Mouse (Mus musculus) MEL (cell line): ENCODE results near the gene Pxt1. TPM values are rescaled to one million over a fixed set of nuclear protein-coding genes. Genes with fewer than 3 reads are reported as not detected.

ENCODE experiments used
- DNase-seq: peaks from one replicate; pipeline ENCODE4 v3.0.0; 2011; ENCODE audit warnings: low read depth, low spot score
- H3K27ac ChIP-seq: 2 replicates; pipeline ENCODE4 v1.5.1; 2012; ENCODE audit warnings: low read depth, mild to moderate bottlenecking, control low read depth, low read length, moderate library complexity; ENCODE audit not compliant: control insufficient read depth
- H3K27me3 ChIP-seq, 2 experiments: fragments of 150-350 bp in 1 of 2; sonication (generic) in 1 of 2; 2 replicates each; pipeline ENCODE4 v1.6.1; 2012; ENCODE audit warnings: low read length in 2 of 2, mild to moderate bottlenecking in 2 of 2, improper control_type of control experiment in 1 of 2, moderate library complexity in 1 of 2; ENCODE audit not compliant: insufficient read depth in 2 of 2, control insufficient read depth in 1 of 2
- H3K36me3 ChIP-seq, 2 experiments: 2 replicates each; pipeline ENCODE4 v1.6.1; 2012 to 2014; ENCODE audit warnings: low read length in 2 of 2, improper control_type of control experiment in 1 of 2, inconsistent platforms in 1 of 2, mild to moderate bottlenecking in 1 of 2; ENCODE audit not compliant: insufficient read depth in 2 of 2, control insufficient read depth in 1 of 2
- H3K4me1 ChIP-seq, 2 experiments: fragments of 150-350 bp in 1 of 2; sonication (generic) in 1 of 2; 2 replicates each; pipeline ENCODE4 v1.6.1; 2012; ENCODE audit warnings: low read length in 2 of 2, improper control_type of control experiment in 1 of 2, mild to moderate bottlenecking in 1 of 2; ENCODE audit not compliant: insufficient read depth in 2 of 2, control insufficient read depth in 1 of 2
- H3K4me3 ChIP-seq, 2 experiments: fragments of 150-350 bp in 1 of 2; sonication (generic) in 1 of 2; 2 replicates each; pipeline ENCODE4 v1.5.1; 2012; ENCODE audit warnings: low read depth in 2 of 2, low read length in 2 of 2, mild to moderate bottlenecking in 2 of 2, moderate library complexity in 2 of 2, control low read depth in 1 of 2, improper control_type of control experiment in 1 of 2; ENCODE audit not compliant: control insufficient read depth in 1 of 2, insufficient read depth in 1 of 2
- H3K79me2 ChIP-seq: 2 replicates; pipeline ENCODE4 v1.6.1; 2012; ENCODE audit warnings: mild to moderate bottlenecking, low read length, moderate library complexity; ENCODE audit not compliant: control insufficient read depth, poor library complexity, insufficient read depth
- H3K9ac ChIP-seq: 2 replicates; pipeline ENCODE4 v1.6.1; 2012; ENCODE audit warnings: low read depth, mild to moderate bottlenecking, control low read depth, low read length, moderate library complexity; ENCODE audit not compliant: control insufficient read depth, poor library complexity, severe bottlenecking
- H3K9me3 ChIP-seq: fragments of 150-350 bp; sonication (generic); replicated peaks from 2 replicates; pipeline ENCODE4 v1.6.1; 2012; ENCODE audit warnings: mild to moderate bottlenecking, low read length, improper control_type of control experiment, moderate library complexity; ENCODE audit not compliant: insufficient read depth
- CHD1 ChIP-seq: IDR thresholded peaks from 2 replicates; pipeline ENCODE4 v1.6.1; 2012; ENCODE audit warnings: low read depth, mild to moderate bottlenecking, inconsistent platforms, low read length, improper control_type of control experiment
- E2F4 ChIP-seq: IDR thresholded peaks from 2 replicates; pipeline ENCODE4 v1.6.1; 2011; ENCODE audit warnings: low read depth, low read length, improper control_type of control experiment, borderline replicate concordance
- ELF1 ChIP-seq: IDR thresholded peaks from 2 replicates; pipeline ENCODE4 v1.6.1; 2014; ENCODE audit warnings: low read depth, mild to moderate bottlenecking, inconsistent platforms, low read length, improper control_type of control experiment, moderate library complexity
- EP300 ChIP-seq, 2 experiments: IDR thresholded peaks; 2 replicates each; pipeline ENCODE4 v1.6.1; 2011; ENCODE audit warnings: improper control_type of control experiment in 2 of 2, low read length in 2 of 2, low read depth in 1 of 2, mild to moderate bottlenecking in 1 of 2
- ETS1 ChIP-seq: IDR thresholded peaks from 2 replicates; pipeline ENCODE4 v1.6.1; 2012; ENCODE audit warnings: low read depth, mild to moderate bottlenecking, inconsistent platforms, low read length, improper control_type of control experiment, moderate library complexity
- GABPA ChIP-seq: IDR thresholded peaks from 2 replicates; pipeline ENCODE4 v1.6.1; 2012; ENCODE audit warnings: low read depth, mild to moderate bottlenecking, inconsistent platforms, low read length, improper control_type of control experiment, moderate library complexity
- GATA1 ChIP-seq: IDR thresholded peaks from 2 replicates; pipeline ENCODE4 v1.6.1; 2011; ENCODE audit warnings: low read depth, low read length, improper control_type of control experiment
- HCFC1 ChIP-seq: IDR thresholded peaks from 2 replicates; pipeline ENCODE4 v1.6.1; 2012; ENCODE audit warnings: low read depth, mild to moderate bottlenecking, inconsistent platforms, low read length, improper control_type of control experiment, moderate library complexity
- JUND ChIP-seq: IDR thresholded peaks from 2 replicates; pipeline ENCODE4 v1.6.1; 2011; ENCODE audit warnings: low read depth, mild to moderate bottlenecking, improper control_type of control experiment, low read length
- KAT2A ChIP-seq: conservative IDR thresholded peaks from 2 replicates; pipeline ENCODE4 v1.6.1; 2012; ENCODE audit warnings: low read depth, low read length, improper control_type of control experiment, inconsistent platforms
- MAFK ChIP-seq: IDR thresholded peaks from 2 replicates; pipeline ENCODE4 v1.6.1; 2011; ENCODE audit warnings: low read depth, mild to moderate bottlenecking, low read length, improper control_type of control experiment, borderline replicate concordance
- MAX ChIP-seq: IDR thresholded peaks from 2 replicates; pipeline ENCODE4 v1.6.1; 2011; ENCODE audit warnings: low read length, improper control_type of control experiment
- MAZ ChIP-seq: IDR thresholded peaks from 2 replicates; pipeline ENCODE4 v1.6.1; 2012; ENCODE audit warnings: low read depth, mild to moderate bottlenecking, inconsistent platforms, low read length, improper control_type of control experiment
- MXI1 ChIP-seq: IDR thresholded peaks from 2 replicates; pipeline ENCODE4 v1.6.1; 2011; ENCODE audit warnings: mild to moderate bottlenecking, low read depth, low read length, improper control_type of control experiment
- MYB ChIP-seq: IDR thresholded peaks from 2 replicates; pipeline ENCODE4 v1.6.1; 2011; ENCODE audit warnings: mild to moderate bottlenecking, low read depth, low read length, improper control_type of control experiment
- NELFE ChIP-seq: IDR thresholded peaks from 2 replicates; pipeline ENCODE4 v1.6.1; 2011; ENCODE audit warnings: low read depth, low read length, improper control_type of control experiment
- NRF1 ChIP-seq: IDR thresholded peaks from 2 replicates; pipeline ENCODE4 v1.6.1; 2014; ENCODE audit warnings: low read depth, mild to moderate bottlenecking, inconsistent platforms, low read length, improper control_type of control experiment, moderate library complexity; ENCODE audit not compliant: poor library complexity, insufficient read depth, severe bottlenecking
- POLR2AphosphoS2 ChIP-seq: IDR thresholded peaks from 2 replicates; pipeline ENCODE4 v1.6.1; 2011; ENCODE audit warnings: low read length, improper control_type of control experiment
- POLR2AphosphoS5 ChIP-seq: IDR thresholded peaks from 2 replicates; pipeline ENCODE4 v1.6.1; 2012; ENCODE audit warnings: low read depth, borderline replicate concordance, mild to moderate bottlenecking, inconsistent platforms, low read length, moderate library complexity, mixed read lengths
- RAD21 ChIP-seq: IDR thresholded peaks from 2 replicates; pipeline ENCODE4 v1.6.1; 2011; ENCODE audit warnings: mild to moderate bottlenecking, low read depth, low read length, improper control_type of control experiment
- RCOR1 ChIP-seq: IDR thresholded peaks from 2 replicates; pipeline ENCODE4 v1.6.1; 2012; ENCODE audit warnings: low read depth, mild to moderate bottlenecking, inconsistent platforms, low read length, improper control_type of control experiment
- SMC3 ChIP-seq: IDR thresholded peaks from 2 replicates; pipeline ENCODE4 v1.6.1; 2011; ENCODE audit warnings: low read depth, low read length, improper control_type of control experiment
- TAL1 ChIP-seq: IDR thresholded peaks from 2 replicates; pipeline ENCODE4 v1.6.1; 2012; ENCODE audit warnings: mild to moderate bottlenecking, inconsistent platforms, low read length, moderate library complexity, mixed read lengths
- TCF12 ChIP-seq: IDR thresholded peaks from 2 replicates; pipeline ENCODE4 v1.6.1; 2014; ENCODE audit warnings: low read depth, mild to moderate bottlenecking, inconsistent platforms, low read length, improper control_type of control experiment, moderate library complexity
- UBTF ChIP-seq: IDR thresholded peaks from 2 replicates; pipeline ENCODE4 v1.6.1; 2012; ENCODE audit warnings: low read depth, mild to moderate bottlenecking, inconsistent platforms, low read length, improper control_type of control experiment, moderate library complexity, borderline replicate concordance; ENCODE audit not compliant: insufficient read depth
- USF1 ChIP-seq: IDR thresholded peaks from 2 replicates; pipeline ENCODE4 v1.6.1; 2014; ENCODE audit warnings: low read depth, mild to moderate bottlenecking, inconsistent platforms, low read length, improper control_type of control experiment, moderate library complexity
- USF2 ChIP-seq, 2 experiments: IDR thresholded peaks; 2 replicates each; pipeline ENCODE4 v1.6.1; 2011 to 2012; ENCODE audit warnings: improper control_type of control experiment in 2 of 2, low read length in 2 of 2, borderline replicate concordance in 1 of 2, inconsistent platforms in 1 of 2, low read depth in 1 of 2, mild to moderate bottlenecking in 1 of 2; ENCODE audit not compliant: insufficient read depth in 1 of 2
- ZC3H11A ChIP-seq: IDR thresholded peaks from 2 replicates; pipeline ENCODE4 v1.6.1; 2012; ENCODE audit warnings: low read depth, mild to moderate bottlenecking, inconsistent platforms, low read length, improper control_type of control experiment
- ZKSCAN1 ChIP-seq: IDR thresholded peaks from 2 replicates; pipeline ENCODE4 v1.6.1; 2012; ENCODE audit warnings: low read depth, mild to moderate bottlenecking, inconsistent platforms, low read length, improper control_type of control experiment, moderate library complexity
- ZMIZ1 ChIP-seq: IDR thresholded peaks from 2 replicates; pipeline ENCODE4 v1.6.1; 2012; ENCODE audit warnings: low read depth, mild to moderate bottlenecking, inconsistent platforms, low read length, improper control_type of control experiment, moderate library complexity
- polyA plus RNA-seq, 2 experiments: library from polyadenylated mRNA; stranded (reverse) in 1 of 2; unstranded in 1 of 2; fragments of >175 nt in 1 of 2; fragments of >200 nt in 1 of 2; gene quantifications; 2 replicates each; pipeline versions ENCODE4 v1.2.1 to v1.2.4; 2012; ENCODE audit warnings: low replicate concordance in 2 of 2, low read depth in 1 of 2; ENCODE audit not compliant: insufficient read length in 2 of 2, insufficient read depth in 1 of 2, missing spikeins in 1 of 2
- total RNA-seq: library from RNA; depleted of rRNA; stranded (reverse); fragments of 300-350 nt; gene quantifications from 2 replicates; pipeline ENCODE4 v1.2.3, GENCODE M21; 2012

Pxt1 gene
- total and polyA plus RNA-seq, 3 experiments, result not detected

DNA sequence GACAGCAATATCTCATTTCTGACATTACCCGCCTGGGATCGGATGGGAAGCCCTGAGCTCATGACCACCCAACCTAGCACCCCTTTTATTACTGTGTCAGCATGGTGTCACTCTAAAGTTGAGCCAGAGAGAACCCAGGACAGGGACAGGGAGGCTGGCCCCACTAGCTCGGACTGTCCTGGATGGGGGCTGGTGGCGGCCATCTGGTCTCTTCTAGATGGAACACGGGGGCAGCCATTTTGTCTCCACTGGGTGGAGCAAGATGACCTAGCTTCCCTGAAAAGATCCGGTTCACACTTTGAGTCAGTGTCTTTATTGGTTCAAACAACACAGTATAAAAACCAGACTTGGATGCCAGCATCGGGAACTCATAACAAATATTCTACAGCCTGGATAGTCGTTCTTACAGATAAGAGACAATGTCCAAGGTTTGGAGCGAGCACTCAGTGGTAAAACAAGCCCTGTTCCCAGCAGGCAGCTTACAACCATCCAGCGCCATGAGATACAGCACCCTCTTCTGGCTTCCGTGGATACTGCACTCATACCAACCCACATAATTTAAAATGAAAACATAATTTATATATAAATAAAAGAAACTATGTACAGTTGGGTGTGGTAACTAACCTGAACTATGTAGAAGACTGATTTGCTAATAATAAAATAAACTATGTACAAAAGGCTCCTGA, 47.4 kb downstream of the Pxt1 start (continued):
- TF ChIP-seq RCOR1 (no peak), ZC3H11A (peak; percentile 47; the same call in 1 of the 2 replicates), GATA1 (no peak), ZKSCAN1 (no peak), GABPA (no peak), POLR2AphosphoS2 (no peak; the same call in 1 of the 2 replicates), MXI1 (peak; percentile 28; the same call in 1 of the 2 replicates), ZMIZ1 (peak; percentile 77; the same call in 1 of the 2 replicates), MYB (no peak), RAD21 (peak; percentile 50), MAFK (no peak), USF2 (IDR thresholded peaks at IDR 0.05; ENCODE audit: borderline replicate concordance in 1 of 2, insufficient read depth in 1 of 2, low read depth in 1 of 2, low read length in 2 of 2) (no peak), EP300 (IDR thresholded peaks at IDR 0.05; ENCODE audit: low read depth in 1 of 2, low read length in 2 of 2) (no peak), SMC3 (peak; percentile 71)

DNA sequence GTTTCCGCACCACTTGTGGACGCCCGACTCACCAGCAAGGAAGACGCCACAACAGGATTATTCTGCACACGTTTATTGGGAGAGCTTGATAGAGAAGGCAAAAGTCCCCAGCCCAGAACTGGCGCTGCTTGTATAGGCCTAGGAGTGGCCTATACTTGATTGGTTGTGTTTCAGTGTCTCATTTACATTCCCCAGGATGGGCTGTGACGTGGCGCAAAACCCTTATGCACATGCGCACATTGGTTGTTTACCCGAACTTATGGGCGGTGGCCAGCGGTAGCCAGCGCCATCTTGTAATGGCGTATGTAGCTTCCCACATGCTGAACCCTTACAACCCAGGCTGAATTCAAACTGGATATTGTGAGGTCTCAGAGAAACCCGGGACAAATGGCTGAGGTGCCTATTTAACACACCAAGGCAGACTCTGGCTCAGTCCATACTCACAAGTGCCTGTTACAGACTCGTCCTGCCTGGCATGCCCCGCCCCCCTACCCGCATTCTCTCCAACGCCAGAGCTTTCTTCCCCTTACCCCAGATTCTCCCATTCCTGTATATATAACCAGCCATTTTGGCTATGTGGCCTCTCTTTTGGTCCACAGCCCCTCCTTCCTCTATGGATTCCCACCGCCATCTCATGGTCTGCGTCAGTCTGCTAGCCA, 48.3 kb downstream of the Pxt1 start:
- Histone ChIP-seq H3K9ac (peak overlapping the region; percentile 94), H3K79me2 (peaks cover 12% of the 10 kb centered on the region), H3K27me3 (no peaks in the 10 kb centered on the region), H3K4me3 (peak overlapping the region; percentile 77 to 91), H3K36me3 (peaks cover 0 to 10% of the 10 kb centered on the region in 2 experiments; a peak in 2 of 4 replicates), H3K4me1 (peaks cover 3 to 10% of the 10 kb centered on the region in 2 experiments), H3K9me3 (no peaks in the 10 kb centered on the region), H3K27ac (peak overlapping the region; percentile 98)
- DNase-seq, result peak; percentile 98
- TF ChIP-seq ZKSCAN1 (no peak), ZMIZ1 (peak; percentile 98), NRF1 (peak; percentile 71), KAT2A (no peak; the same call in 1 of the 2 replicates), HCFC1 (peak; percentile 69; the same call in 1 of the 2 replicates), E2F4 (0 out of 2 replicates have a peak, but pooled peaks have one; percentile 43), GABPA (no peak), USF2 (IDR thresholded peaks at IDR 0.05; ENCODE audit: borderline replicate concordance in 1 of 2, insufficient read depth in 1 of 2, low read depth in 1 of 2, low read length in 2 of 2) (no peak), MAFK (no peak), MAX (peak; percentile 90), SMC3 (no peak), JUND (no peak), ELF1 (peak; percentile 31; the same call in 1 of the 2 replicates), TCF12 (peak; percentile 62; the same call in 1 of the 2 replicates), TAL1 (no peak), ZC3H11A (peak; percentile 9; the same call in 1 of the 2 replicates), EP300 (IDR thresholded peaks at IDR 0.05; ENCODE audit: low read depth in 1 of 2, low read length in 2 of 2) (no peak), ETS1 (peak; percentile 24; the same call in 1 of the 2 replicates), MYB (no peak), UBTF (no peak), MAZ (peak; percentile 74; the same call in 1 of the 2 replicates), NELFE (peak; percentile 94), POLR2AphosphoS5 (no peak), USF1 (no peak), POLR2AphosphoS2 (peak; percentile 79), CHD1 (peak; percentile 28; the same call in 1 of the 2 replicates)
